Mouse (Mus musculus) liver, embryonic 14 days (tissue): ENCODE results near the gene Cd209a. TPM values are rescaled to one million over a fixed set of nuclear protein-coding genes. Genes with fewer than 3 reads are reported as not detected.

Source experiments
- polyA plus RNA-seq: library from polyadenylated mRNA; depleted of rRNA; stranded (reverse); fragments of >200 nt; gene quantifications from 2 replicates; pipeline ENCODE4 v1.2.3, GENCODE M21; 2012; rRNA removed

The Cd209a gene
- 0.06 and 0.07 TPM in 2 replicates for polyA plus RNA-seq

GRCm38 (mm10) chr8:3748761-3749160 is at the start of gene Cd209a:
TSS of gene Cd209a (minus strand) at chr8:3748984.

GRCm38 (mm10) chr8:3720551-3720950 is 28.2 kb downstream of the Cd209a start, which contains the start of gene Clec4g:
TSS of gene Clec4g (minus strand) at chr8:3720651.

GRCm38 (mm10) chr8:3694121-3694520 is 54.7 kb downstream of the Cd209a start, which contains the start of gene Fcer2a:
TSS of gene Fcer2a (minus strand) at chr8:3694175.

Other genes starting within 250 kb of the Cd209a start
- 23.0 and 25.9 TPM in 2 replicates for gene Mcoln1, start 248.5 kb downstream of the Cd209a start, polyA plus RNA-seq
- gene Pnpla6, start 233.6 kb downstream of the Cd209a start, polyA plus RNA-seq: 12.1 and 13.4 TPM in 2 replicates
- gene C330021F23Rik, start 181.0 kb downstream of the Cd209a start, polyA plus RNA-seq: 2.6 and 3.3 TPM in 2 replicates
- gene Camsap3, start 161.7 kb downstream of the Cd209a start, polyA plus RNA-seq: 2.4 and 2.6 TPM in 2 replicates
- 25.8 and 27.8 TPM in 2 replicates for gene Xab2, start 127.7 kb downstream of the Cd209a start, polyA plus RNA-seq
- 32.5 and 36.6 TPM in 2 replicates for gene Pet100, start 127.4 kb downstream of the Cd209a start, polyA plus RNA-seq
- not detected in 2 replicates for gene Pcp2, start 123.4 kb downstream of the Cd209a start, polyA plus RNA-seq
- gene Stxbp2, start 118.0 kb downstream of the Cd209a start, polyA plus RNA-seq: 46.1 and 55.2 TPM in 2 replicates
- 0.03 TPM in 1 of 2 replicates, not detected in the other for gene Retn, start 93.2 kb downstream of the Cd209a start, polyA plus RNA-seq
- gene Mcemp1, start 83.2 kb downstream of the Cd209a start, polyA plus RNA-seq: 1.2 and 1.8 TPM in 2 replicates
- 1.7 and 2.2 TPM in 2 replicates for gene Fcor, start 76.6 kb downstream of the Cd209a start, polyA plus RNA-seq
- 12.6 and 13.2 TPM in 2 replicates for gene Trappc5, start 72.7 kb downstream of the Cd209a start, polyA plus RNA-seq
- not detected in 2 replicates for gene Fcer2a, start 54.8 kb downstream of the Cd209a start, polyA plus RNA-seq
- 3.0 and 3.5 TPM in 2 replicates for gene Clec4g, start 28.3 kb downstream of the Cd209a start, polyA plus RNA-seq
- gene Cd209e, start 105.3 kb upstream of the Cd209a start, polyA plus RNA-seq: not detected in 2 replicates
- gene Cd209d, start 129.6 kb upstream of the Cd209a start, polyA plus RNA-seq: not detected in 2 replicates
- gene Cd209b, start 177.9 kb upstream of the Cd209a start, polyA plus RNA-seq: not detected in 2 replicates
- 0.09 TPM in 1 of 2 replicates, not detected in the other for gene Cd209c, start 205.8 kb upstream of the Cd209a start, polyA plus RNA-seq